Mouse (Mus musculus) heart, embryonic 14.5 days (tissue): Measurements from ENCODE around the gene Epb41. TPM values are rescaled to one million over a fixed set of nuclear protein-coding genes. Genes with fewer than 3 reads are reported as not detected.

Source experiments
- ATAC-seq: fragments of 200-750 bp; cut with Nextera tagmentation; 2 replicates; pipeline ENCODE4 v1.8.0; 2017; ENCODE audit warnings: low read depth, moderate TSS enrichment; ENCODE audit not compliant: insufficient number of reproducible peaks, insufficient read depth, low FRiP score
- H3K27ac ChIP-seq, 2 experiments: fragments of 200-500 bp in 1 of 2; fragments of 300-500 bp in 1 of 2; sonication (generic) in 1 of 2; replicated peaks in 1 of 2; 2 replicates each; pipeline ENCODE4 v1.5.1; 2012 to 2014; ENCODE audit warnings: low read depth in 2 of 2, low read length in 2 of 2, control low read depth in 1 of 2, mild to moderate bottlenecking in 1 of 2, mixed read lengths in 1 of 2; ENCODE audit not compliant: control insufficient read depth in 1 of 2, insufficient read depth in 1 of 2
- H3K27me3 ChIP-seq: fragments of 300-500 bp; sonication (generic); 2 replicates; pipeline ENCODE4 v1.6.1; 2014; ENCODE audit warnings: mild to moderate bottlenecking, low read length, control low read depth; ENCODE audit not compliant: control insufficient read depth, insufficient read depth
- H3K36me3 ChIP-seq: fragments of 300-500 bp; sonication (generic); 2 replicates; pipeline ENCODE4 v1.6.1; 2014; ENCODE audit warnings: mild to moderate bottlenecking, control low read depth, low read length, mixed read lengths; ENCODE audit not compliant: control insufficient read depth, insufficient read depth
- H3K4me1 ChIP-seq, 2 experiments: fragments of 200-500 bp in 1 of 2; fragments of 300-500 bp in 1 of 2; sonication (generic) in 1 of 2; 2 replicates each; pipeline ENCODE4 v1.6.1; 2012 to 2014; ENCODE audit warnings: low read length in 2 of 2, control low read depth in 1 of 2, mixed read lengths in 1 of 2; ENCODE audit not compliant: control insufficient read depth in 2 of 2, insufficient read depth in 2 of 2
- H3K4me2 ChIP-seq: fragments of 300-500 bp; sonication (generic); 2 replicates; pipeline ENCODE4 v1.6.1; 2014; ENCODE audit warnings: mild to moderate bottlenecking, low read length
- H3K4me3 ChIP-seq, 2 experiments: fragments of 200-500 bp in 1 of 2; fragments of 300-500 bp in 1 of 2; sonication (generic) in 1 of 2; 2 replicates each; pipeline ENCODE4 v1.5.1; 2012 to 2014; ENCODE audit warnings: low read length in 2 of 2, mild to moderate bottlenecking in 2 of 2, control low read depth in 1 of 2, low read depth in 1 of 2, moderate library complexity in 1 of 2; ENCODE audit not compliant: control insufficient read depth in 1 of 2, insufficient read depth in 1 of 2
- H3K9ac ChIP-seq: fragments of 300-500 bp; sonication (generic); 2 replicates; pipeline ENCODE4 v1.6.1; 2014; ENCODE audit warnings: mild to moderate bottlenecking, low read length
- H3K9me3 ChIP-seq: fragments of 300-500 bp; sonication (generic); 2 replicates; pipeline ENCODE4 v1.6.1; 2016; ENCODE audit warnings: low read length, control low read depth; ENCODE audit not compliant: control insufficient read depth
- WGBS: fragments of 180-500 bp; shearing (Covaris S2); extraction: QIAGEN DNeasy Blood & Tissue Kit; methylation state at CpG from one replicate; pipeline ENCODE4 v1.1.7; 2014; 5-methylcytosine and 5-hydroxymethylcytosine counted together
- polyA plus RNA-seq: library from polyadenylated mRNA; unstranded; fragments of >200 nt; fragmentation: Nextera tagmentation; extraction: Ambion mirVana; gene quantifications from 2 replicates; pipeline ENCODE4 v1.2.1, GENCODE M21; 2014

Epb41 gene
- polyA plus RNA-seq, 1 experiment from 2014 or later: 45.7 TPM

DNA sequence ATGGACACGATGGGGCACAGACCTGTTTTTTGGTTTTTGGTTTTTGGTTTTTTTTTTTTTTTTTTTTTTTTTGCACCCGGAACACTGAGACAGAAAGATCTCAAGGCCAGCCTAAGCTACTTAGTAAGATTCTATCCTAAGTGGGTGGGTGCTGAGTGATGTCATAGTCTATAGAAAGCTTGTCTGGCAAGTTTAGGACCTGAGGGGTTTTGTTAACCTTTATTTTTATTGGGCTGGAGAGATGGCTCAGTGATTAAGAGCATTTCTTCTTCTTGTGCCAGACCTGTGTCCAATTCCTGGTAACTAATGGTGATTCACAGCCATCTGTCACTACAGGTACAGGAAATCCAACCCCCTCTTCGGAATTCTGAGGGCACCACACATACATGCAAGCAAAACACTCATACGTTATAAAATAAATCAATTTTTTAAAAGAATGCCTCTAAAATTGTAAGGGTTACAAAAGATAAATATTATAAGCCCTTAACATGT lies 5.4 kb upstream of the Epb41 start:
- no peaks in the 10 kb centered on the region for H3K36me3 ChIP-seq
- no peak overlapping the region for H3K4me2 ChIP-seq
- peaks cover 17 to 32% of the 10 kb centered on the region in 2 experiments for H3K4me1 ChIP-seq
- H3K9ac ChIP-seq: no peak overlapping the region
- ATAC-seq: no peak
- H3K9me3 ChIP-seq: no peaks in the 10 kb centered on the region
- WGBS: 65% methylated on average over 4 of the region's 4 CpGs
- H3K4me3 ChIP-seq: no peak overlapping the region
- H3K27ac ChIP-seq: no peak overlapping the region
- no peaks in the 10 kb centered on the region for H3K27me3 ChIP-seq

DNA sequence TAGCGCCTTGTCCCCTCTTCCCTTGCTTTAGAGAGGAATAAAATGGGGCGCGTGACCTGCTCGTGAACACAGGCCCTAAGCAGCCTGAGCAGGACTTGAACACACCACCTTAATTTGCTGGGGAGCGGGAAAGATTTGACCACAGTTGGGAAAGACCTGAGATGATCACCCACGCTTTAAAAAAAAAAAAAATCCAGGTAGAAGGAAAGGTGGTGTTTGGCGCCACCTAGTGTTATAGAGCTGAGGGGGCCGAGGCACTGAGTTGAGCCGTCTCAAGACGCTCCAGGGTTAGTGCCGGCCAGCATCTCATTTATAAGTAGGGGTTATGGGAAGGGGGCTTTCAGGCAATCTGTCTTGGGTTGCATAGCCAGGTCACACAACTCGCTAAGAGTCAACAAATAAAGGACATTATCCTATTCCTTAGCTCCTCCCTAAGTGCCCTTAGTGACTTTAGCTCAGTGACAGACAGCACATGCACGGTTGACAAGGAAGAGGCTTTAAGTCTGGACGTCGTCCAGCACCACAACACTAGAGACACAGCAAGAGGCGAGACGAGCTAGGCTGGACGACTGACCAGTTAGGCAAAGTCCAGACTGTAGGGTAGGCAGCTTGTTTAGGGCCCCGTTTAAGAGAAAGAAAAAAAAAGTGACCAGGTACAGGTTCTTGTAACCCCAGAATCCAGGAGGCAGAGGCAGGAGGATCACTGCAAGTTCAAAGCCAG lies 4.6 kb upstream of the Epb41 start:
- Histone ChIP-seq H3K4me2 (peak overlapping the region; percentile 39), H3K4me1 (peaks cover 17 to 33% of the 10 kb centered on the region in 2 experiments), H3K27me3 (no peaks in the 10 kb centered on the region), H3K4me3 (no peak overlapping the region), H3K9me3 (no peaks in the 10 kb centered on the region), H3K27ac (no peak overlapping the region), H3K36me3 (no peaks in the 10 kb centered on the region), H3K9ac (no peak overlapping the region)
- no peak for ATAC-seq
- WGBS: 9% methylated on average over 19 of the region's 19 CpGs

DNA sequence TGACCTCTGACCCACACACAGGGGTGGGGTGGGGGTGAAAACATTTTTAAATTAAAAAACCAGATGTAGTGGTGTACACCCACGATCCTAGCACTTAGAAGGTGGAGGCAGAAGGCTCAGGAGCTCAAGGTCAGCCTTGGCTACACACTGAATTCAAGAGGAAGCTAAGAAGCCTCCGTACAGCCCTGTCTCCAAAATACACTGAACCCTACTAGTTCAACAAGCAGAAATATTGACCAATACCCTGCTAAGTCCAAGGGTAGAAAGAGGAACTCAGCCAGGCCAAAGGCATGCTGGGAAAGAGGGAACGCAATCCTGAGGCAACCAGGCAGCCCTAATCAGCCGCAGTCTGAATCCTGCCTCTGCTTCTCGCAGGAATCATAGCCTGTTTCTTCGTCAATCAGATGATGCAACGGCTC lies 3.2 kb upstream of the Epb41 start:
- H3K27ac ChIP-seq: no peak overlapping the region
- no peak overlapping the region for H3K4me3 ChIP-seq
- no peaks in the 10 kb centered on the region for H3K36me3 ChIP-seq
- no peaks in the 10 kb centered on the region for H3K27me3 ChIP-seq
- H3K4me2 ChIP-seq: no peak overlapping the region
- no peak overlapping the region for H3K9ac ChIP-seq
- no peaks in the 10 kb centered on the region for H3K9me3 ChIP-seq
- H3K4me1 ChIP-seq: peaks cover 20 to 41% of the 10 kb centered on the region in 2 experiments
- 67% methylated on average over 7 of the region's 7 CpGs for WGBS
- no peak for ATAC-seq

DNA sequence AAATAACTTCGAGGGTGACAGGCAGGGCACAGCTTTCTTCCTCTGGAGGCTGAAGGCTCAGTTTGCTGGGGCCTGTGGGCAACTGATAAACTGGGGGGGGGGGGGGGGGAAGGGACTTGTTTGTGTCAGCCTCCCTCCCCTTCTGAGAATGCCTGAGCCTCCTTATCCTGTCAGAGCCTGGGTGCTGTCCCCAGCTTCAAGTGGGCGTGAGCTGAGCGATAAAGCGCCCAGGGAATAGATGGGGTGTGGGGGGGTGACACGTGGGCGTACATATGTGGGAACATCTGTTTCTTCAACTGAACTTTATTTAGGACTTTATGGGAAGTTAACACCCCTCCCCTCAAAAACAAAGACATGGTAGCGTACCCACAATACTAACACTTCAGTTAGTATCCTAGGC lies 2.3 kb upstream of the Epb41 start:
- ATAC-seq: no peak
- Histone ChIP-seq H3K27ac (peak overlapping the region; percentile 82 to 84), H3K9me3 (no peaks in the 10 kb centered on the region), H3K4me1 (peaks cover 24 to 49% of the 10 kb centered on the region in 2 experiments), H3K27me3 (no peaks in the 10 kb centered on the region), H3K4me3 (no peak overlapping the region), H3K36me3 (no peaks in the 10 kb centered on the region), H3K9ac (0 out of 2 replicates have a peak overlapping the region, but pooled peaks have one; percentile 51), H3K4me2 (peak overlapping the region; percentile 90)
- WGBS: 17% methylated on average over 7 of the region's 7 CpGs

DNA sequence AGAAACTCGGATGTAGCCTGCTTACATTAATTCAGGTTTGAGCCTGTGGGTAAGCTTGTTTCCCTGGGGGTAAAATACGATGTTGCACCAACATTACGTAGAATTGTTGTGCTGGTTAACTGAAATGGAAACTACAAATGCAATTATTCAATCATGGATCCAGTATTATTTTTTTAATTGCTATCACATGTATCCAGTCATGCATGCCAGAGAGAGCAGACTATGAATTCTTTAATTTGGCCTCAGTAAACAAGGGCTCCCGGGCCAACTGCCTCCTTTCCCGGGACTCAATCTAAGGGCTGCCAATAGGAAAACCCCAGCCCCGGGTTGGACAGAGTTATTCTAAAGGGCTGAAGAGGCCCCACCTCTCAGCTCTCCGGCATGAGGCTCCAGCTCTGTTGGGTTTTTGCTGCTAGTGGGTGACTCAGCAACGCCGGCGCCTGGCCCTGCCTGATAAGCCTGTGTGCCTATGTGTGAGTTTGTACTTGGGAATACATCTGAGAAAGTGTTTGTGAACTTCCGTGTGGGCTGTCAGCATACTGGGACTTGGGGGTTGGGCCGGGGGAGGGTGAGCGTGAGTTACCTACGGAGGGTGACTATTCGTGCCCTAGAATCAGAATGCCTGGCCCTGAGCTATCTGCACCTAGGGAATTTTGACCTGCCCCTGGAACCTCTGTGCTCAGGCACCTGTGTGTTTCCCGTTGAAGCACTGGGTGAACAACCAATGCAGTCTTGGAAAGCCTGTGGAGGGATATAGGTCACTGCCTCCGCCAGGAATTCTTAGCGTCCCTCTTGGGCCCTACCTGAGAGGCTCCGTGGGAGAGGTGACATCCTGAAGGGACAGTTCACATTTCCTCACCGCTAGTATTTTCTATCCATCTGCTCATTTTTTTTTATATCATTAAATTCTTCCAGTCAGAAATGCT lies 1.6 kb upstream of the Epb41 start:
- WGBS: 13% methylated on average over 20 of the region's 20 CpGs
- H3K4me3 ChIP-seq: peak overlapping the region in 1 of 2 experiments; percentile 18; a peak in 1 of 4 replicates
- no peaks in the 10 kb centered on the region for H3K36me3 ChIP-seq
- H3K4me1 ChIP-seq: peaks cover 24 to 49% of the 10 kb centered on the region in 2 experiments
- peak overlapping the region; percentile 82 to 84 for H3K27ac ChIP-seq
- no peaks in the 10 kb centered on the region for H3K9me3 ChIP-seq
- H3K9ac ChIP-seq: peak overlapping the region; percentile 51; the same call in 1 of the 2 replicates
- H3K4me2 ChIP-seq: peak overlapping the region; percentile 90
- peak; percentile 25; the same call in 1 of the 2 replicates for ATAC-seq
- no peaks in the 10 kb centered on the region for H3K27me3 ChIP-seq

DNA sequence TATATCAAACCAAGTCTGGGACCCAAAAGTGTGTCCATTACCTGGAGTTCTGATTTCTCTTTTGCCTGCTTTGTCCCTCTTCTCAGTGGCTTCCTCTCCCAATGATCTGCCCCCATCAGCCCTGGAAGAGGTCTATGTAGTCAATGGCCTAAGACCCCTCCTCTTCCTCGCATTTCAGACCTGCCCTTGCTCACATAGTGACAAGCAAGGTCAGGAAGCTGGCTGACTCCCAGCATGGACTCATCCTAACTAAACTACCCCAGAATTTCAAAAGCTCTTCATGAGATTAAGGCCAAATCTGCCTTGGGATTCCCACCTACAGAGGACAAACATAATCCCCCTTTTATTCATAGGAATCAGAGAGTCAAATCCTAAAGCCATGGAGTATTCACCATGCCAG lies 675 bp upstream of the Epb41 start:
- H3K4me1 ChIP-seq: peaks cover 24 to 49% of the 10 kb centered on the region in 2 experiments
- H3K4me3 ChIP-seq: peak overlapping the region in 1 of 2 experiments; percentile 64; a peak in 2 of 4 replicates
- 53% methylated on average over 1 of the region's 1 CpGs for WGBS
- H3K27ac ChIP-seq: peak overlapping the region; percentile 66 to 84
- no peak overlapping the region for H3K9ac ChIP-seq
- H3K4me2 ChIP-seq: peak overlapping the region; percentile 90
- ATAC-seq: no peak
- no peaks in the 10 kb centered on the region for H3K9me3 ChIP-seq
- H3K27me3 ChIP-seq: no peaks in the 10 kb centered on the region
- no peaks in the 10 kb centered on the region for H3K36me3 ChIP-seq
